Mouse (Mus musculus): ENCODE data around the gene Arf1. TPM values are rescaled to one million over a fixed set of nuclear protein-coding genes. Genes with fewer than 3 reads are reported as not detected.
A peak's percentile ranks its signal among the peaks of the same experiment; 100 is the strongest.

The Arf1 gene
- 611 and 652 TPM in 2 replicates for polyA plus RNA-seq (2014; fragmentation: Nextera tagmentation; extraction: Ambion mirVana)

DNA sequence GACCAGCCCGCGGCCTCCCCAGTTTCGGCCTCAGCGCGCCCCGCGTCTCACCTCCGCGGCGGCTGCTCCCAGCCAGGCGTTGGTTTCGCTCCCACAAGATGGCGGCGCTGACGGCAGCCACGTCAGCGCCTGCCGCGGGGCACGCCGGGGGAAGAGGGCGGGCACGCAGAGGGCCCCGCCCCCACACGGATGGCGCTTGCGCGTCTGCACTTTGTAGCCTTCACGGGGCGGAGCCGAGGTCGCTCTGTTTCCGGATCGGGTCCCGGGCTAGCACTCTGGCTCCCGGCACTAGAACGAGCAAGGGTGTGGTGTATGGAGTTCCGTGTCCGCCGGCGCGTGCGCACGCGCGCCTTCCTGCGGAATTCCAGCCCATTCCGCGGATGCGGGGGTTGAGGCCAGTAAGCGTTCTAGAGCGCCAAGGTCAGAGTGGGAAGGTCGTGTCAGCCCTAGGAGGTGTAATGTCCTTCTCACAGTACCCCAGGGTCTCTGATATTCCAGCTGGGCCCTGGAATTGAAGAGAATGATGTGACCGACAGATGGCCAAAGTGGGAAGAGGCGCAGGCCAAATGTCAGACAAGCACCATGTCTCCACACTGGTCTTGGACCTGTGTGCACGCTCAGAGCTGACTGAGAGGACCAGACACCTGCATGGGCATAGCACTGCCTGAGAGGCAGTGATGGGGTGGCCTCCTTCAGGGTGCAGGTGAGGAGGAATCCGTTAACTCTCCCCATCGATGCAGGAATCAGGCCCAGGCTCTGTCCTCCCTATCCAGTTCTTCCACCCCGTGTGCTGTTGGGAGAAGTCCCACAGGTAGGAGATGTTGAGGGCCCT is at the start of gene Arf1:
Gene Arf1 (minus strand): TSS at position 149 of the 832 bp plus-strand sequence.
- Histone ChIP-seq H3K9me3 (ENCODE audit: control insufficient read depth, low read length) (no peaks in the 10 kb centered on the region), H3K4me1 (replicated peaks; ENCODE audit: control insufficient read depth, insufficient read depth, low read length) (peaks cover 28% of the 10 kb centered on the region), H3K27ac (peak within 1 kb of the TSS; percentile 91), H3K27me3 (ENCODE audit: control insufficient read depth, insufficient read depth, low read length) (no peaks in the 10 kb centered on the region), H3K36me3 (replicated peaks; ENCODE audit: control insufficient read depth, insufficient read depth) (no peaks in the 10 kb centered on the region), H3K9ac (peak within 1 kb of the TSS; percentile 97), H3K4me2 (replicated peaks) (peak within 1 kb of the TSS; percentile 83), H3K4me3 (replicated peaks; ENCODE audit: low read length) (peak within 1 kb of the TSS; percentile 98)
- ATAC-seq (ENCODE audit: low FRiP score), result peak; percentile 94
- DNase-seq (ENCODE audit: low spot score), result peak; percentile 99
- WGBS, result 5% methylated on average over 58 of the region's 59 CpGs

GRCm38 (mm10) chr11:59276877-59277276 is 48.8 kb upstream of the Arf1 start:
- WGBS, result 43% methylated on average over 2 of the region's 2 CpGs
- H3K4me1 ChIP-seq (replicated peaks; ENCODE audit: control insufficient read depth, insufficient read depth, low read length), result no peaks in the 10 kb centered on the region

GRCm38 (mm10) chr11:59274184-59274583 is 46.1 kb upstream of the Arf1 start:
- H3K4me2 ChIP-seq (replicated peaks), result no peak overlapping the region
- H3K9ac ChIP-seq, result no peak overlapping the region
- 78% methylated on average over 3 of the region's 3 CpGs for WGBS
- no peaks in the 10 kb centered on the region for H3K4me1 ChIP-seq (replicated peaks; ENCODE audit: control insufficient read depth, insufficient read depth, low read length)
- no peaks in the 10 kb centered on the region for H3K36me3 ChIP-seq (replicated peaks; ENCODE audit: control insufficient read depth, insufficient read depth)
- H3K27ac ChIP-seq, result no peak overlapping the region
- H3K27me3 ChIP-seq (ENCODE audit: control insufficient read depth, insufficient read depth, low read length), result no peaks in the 10 kb centered on the region
- H3K9me3 ChIP-seq (ENCODE audit: control insufficient read depth, low read length), result no peaks in the 10 kb centered on the region
- no peak for DNase-seq (ENCODE audit: low spot score)
- no peak for ATAC-seq (ENCODE audit: low FRiP score)
- no peak overlapping the region for H3K4me3 ChIP-seq (replicated peaks; ENCODE audit: low read length)

More at GRCm38 (mm10) chr11:59276877-59277276, 48.8 kb upstream of the Arf1 start:
- no peak overlapping the region for H3K4me3 ChIP-seq (replicated peaks; ENCODE audit: low read length)
- H3K9me3 ChIP-seq (ENCODE audit: control insufficient read depth, low read length), result no peaks in the 10 kb centered on the region
- DNase-seq (ENCODE audit: low spot score) (no peak), ATAC-seq (ENCODE audit: low FRiP score) (no peak)
- no peak overlapping the region for H3K4me2 ChIP-seq (replicated peaks)
- H3K9ac ChIP-seq, result no peak overlapping the region
- no peaks in the 10 kb centered on the region for H3K27me3 ChIP-seq (ENCODE audit: control insufficient read depth, insufficient read depth, low read length)
- H3K27ac ChIP-seq, result no peak overlapping the region
- no peaks in the 10 kb centered on the region for H3K36me3 ChIP-seq (replicated peaks; ENCODE audit: control insufficient read depth, insufficient read depth)

- Histone ChIP-seq H3K36me3 (replicated peaks; ENCODE audit: control insufficient read depth, insufficient read depth) (no peaks in the 10 kb centered on the region), H3K4me1 (replicated peaks; ENCODE audit: control insufficient read depth, insufficient read depth, low read length) (0 out of 2 replicates have a peak, but pooled peaks cover 5% of the 10 kb centered on the region), H3K9ac (no peak overlapping the region), H3K4me3 (replicated peaks; ENCODE audit: low read length) (no peak overlapping the region), H3K9me3 (ENCODE audit: control insufficient read depth, low read length) (no peaks in the 10 kb centered on the region), H3K27me3 (ENCODE audit: control insufficient read depth, insufficient read depth, low read length) (peaks cover 24% of the 10 kb centered on the region), H3K4me2 (replicated peaks) (no peak overlapping the region), H3K27ac (no peak overlapping the region)
- DNase-seq (ENCODE audit: low spot score) (no peak), ATAC-seq (ENCODE audit: low FRiP score) (no peak)
- WGBS, result 25% methylated on average over 6 of the region's 6 CpGs
Observed at GRCm38 (mm10) chr11:59266727-59267126, 38.7 kb upstream of the Arf1 start.

- Histone ChIP-seq H3K4me1 (replicated peaks; ENCODE audit: control insufficient read depth, insufficient read depth, low read length) (0 out of 2 replicates have a peak, but pooled peaks cover 5% of the 10 kb centered on the region), H3K4me3 (replicated peaks; ENCODE audit: low read length) (no peak overlapping the region), H3K9me3 (ENCODE audit: control insufficient read depth, low read length) (no peaks in the 10 kb centered on the region), H3K4me2 (replicated peaks) (no peak overlapping the region), H3K36me3 (replicated peaks; ENCODE audit: control insufficient read depth, insufficient read depth) (no peaks in the 10 kb centered on the region), H3K9ac (no peak overlapping the region), H3K27me3 (ENCODE audit: control insufficient read depth, insufficient read depth, low read length) (peaks cover 33% of the 10 kb centered on the region), H3K27ac (no peak overlapping the region)
- 55% methylated on average over 8 of the region's 8 CpGs for WGBS
- no peak for DNase-seq (ENCODE audit: low spot score)
- no peak for ATAC-seq (ENCODE audit: low FRiP score)
Observed at GRCm38 (mm10) chr11:59265154-59265813, 37.2 kb upstream of the Arf1 start.

GRCm38 (mm10) chr11:59264593-59264992 is 36.5 kb upstream of the Arf1 start:
- ATAC-seq (ENCODE audit: low FRiP score), result no peak
- no peak for DNase-seq (ENCODE audit: low spot score)
- H3K4me3 ChIP-seq (replicated peaks; ENCODE audit: low read length), result peak overlapping the region; percentile 47

GRCm38 (mm10) chr11:59263870-59264563 is 35.9 kb upstream of the Arf1 start:
- H3K27me3 ChIP-seq (ENCODE audit: control insufficient read depth, insufficient read depth, low read length), result peaks cover 35% of the 10 kb centered on the region
- DNase-seq (ENCODE audit: low spot score) (peak; percentile 68), ATAC-seq (ENCODE audit: low FRiP score) (peak; percentile 87; the same call in 1 of the 2 replicates)
- peak overlapping the region; percentile 47 for H3K4me3 ChIP-seq (replicated peaks; ENCODE audit: low read length)
- H3K9ac ChIP-seq, result peak overlapping the region; percentile 75
- H3K9me3 ChIP-seq (ENCODE audit: control insufficient read depth, low read length), result no peaks in the 10 kb centered on the region
- peak overlapping the region; percentile 67; the same call in 1 of the 2 replicates for H3K27ac ChIP-seq
- WGBS, result under 1% methylated on average over 56 of the region's 56 CpGs
- H3K36me3 ChIP-seq (replicated peaks; ENCODE audit: control insufficient read depth, insufficient read depth), result no peaks in the 10 kb centered on the region
- peak overlapping the region; percentile 78 for H3K4me2 ChIP-seq (replicated peaks)
- H3K4me1 ChIP-seq (replicated peaks; ENCODE audit: control insufficient read depth, insufficient read depth, low read length), result 0 out of 2 replicates have a peak, but pooled peaks cover 5% of the 10 kb centered on the region

More at GRCm38 (mm10) chr11:59264593-59264992, 36.5 kb upstream of the Arf1 start:
- Histone ChIP-seq H3K9ac (peak overlapping the region; percentile 75), H3K4me1 (replicated peaks; ENCODE audit: control insufficient read depth, insufficient read depth, low read length) (0 out of 2 replicates have a peak, but pooled peaks cover 5% of the 10 kb centered on the region), H3K36me3 (replicated peaks; ENCODE audit: control insufficient read depth, insufficient read depth) (no peaks in the 10 kb centered on the region), H3K27ac (peak overlapping the region; percentile 67; the same call in 1 of the 2 replicates), H3K27me3 (ENCODE audit: control insufficient read depth, insufficient read depth, low read length) (peaks cover 35% of the 10 kb centered on the region), H3K9me3 (ENCODE audit: control insufficient read depth, low read length) (no peaks in the 10 kb centered on the region), H3K4me2 (replicated peaks) (peak overlapping the region; percentile 78)
- whole genome bisulfite sequencing, result 7% methylated on average over 8 of the region's 8 CpGs

GRCm38 (mm10) chr11:59262308-59262707 is 34.2 kb upstream of the Arf1 start:
- no peak for DNase-seq (ENCODE audit: low spot score)
- Histone ChIP-seq H3K9ac (no peak overlapping the region), H3K36me3 (replicated peaks; ENCODE audit: control insufficient read depth, insufficient read depth) (no peaks in the 10 kb centered on the region), H3K27ac (no peak overlapping the region), H3K4me2 (replicated peaks) (no peak overlapping the region), H3K4me3 (replicated peaks; ENCODE audit: low read length) (no peak overlapping the region), H3K4me1 (replicated peaks; ENCODE audit: control insufficient read depth, insufficient read depth, low read length) (0 out of 2 replicates have a peak, but pooled peaks cover 5% of the 10 kb centered on the region), H3K9me3 (ENCODE audit: control insufficient read depth, low read length) (no peaks in the 10 kb centered on the region), H3K27me3 (ENCODE audit: control insufficient read depth, insufficient read depth, low read length) (peaks cover 35% of the 10 kb centered on the region)
- ATAC-seq (ENCODE audit: low FRiP score), result no peak

Data from hindbrain, embryonic 14.5 days (tissue).